In genomic region chr6:99248396-99248795, GRCm38 (mm10) we compare ENCODE assay signal across 19 mouse cellular contexts.
DNase-seq lines count a peak whose midpoint lies in the region; ATAC-seq and TF ChIP-seq lines count a peak whose summit lies in the region.
"Had no signal": no experiment of that assay in that cellular context is flagged by ENCODE, and none has a peak within 500 bp of the region (broad histone marks: within the 10 kb centered on the region; RNA-seq: fewer than 3 reads in every experiment).

No protein-coding gene starts in this region.

- dilution Hi-C loops in CH12.LX (cut with MboI; ENCODE audit: extremely low pct_ligation_motif_present, extremely low pct_unique_long_range_greater_than_20kb, low sequenced_read_pairs) = no loop called here

- H3K27ac ChIP-seq in CH12.LX (ENCODE audit: insufficient read depth, low read depth) = no peak overlapping the region
- H3K27ac ChIP-seq: forebrain, embryonic 13.5 days; hindbrain, embryonic 12.5 days had no signal

- no peak overlapping the region for H3K4me2 ChIP-seq in CH12.LX (ENCODE audit: insufficient read depth, low read depth, poor library complexity, severe bottlenecking)
- H3K4me2 ChIP-seq: forebrain, embryonic 13.5 days; heart, embryonic 12.5 days; hindbrain, embryonic 12.5 days had no signal

- no peaks in the 10 kb centered on the region; the same call in 1 of the 2 replicates for H3K79me2 ChIP-seq in CH12.LX (replicated peaks; ENCODE audit: control insufficient read depth, extremely low read depth, insufficient read depth, poor library complexity, severe bottlenecking)

- peaks cover under 1 to 10% of the 10 kb centered on the region in 2 experiments for H3K36me3 ChIP-seq in CH12.LX (replicated peaks in 1 of 2; ENCODE audit: control insufficient read depth in 1 of 2, insufficient read depth in 1 of 2, low read length in 1 of 2)
- H3K36me3 ChIP-seq: heart, embryonic 12.5 days; hindbrain, embryonic 12.5 days had no signal

- peaks cover 23 to 34% of the 10 kb centered on the region in 2 experiments for H3K4me1 ChIP-seq in CH12.LX (ENCODE audit: control insufficient read depth in 1 of 2, insufficient read depth in 2 of 2)
- H3K4me1 ChIP-seq: forebrain, embryonic 13.5 days; hindbrain, embryonic 12.5 days had no signal

- TF ChIP-seq EP300 in CH12.LX (IDR thresholded peaks at IDR 0.05; ENCODE audit: low read length) = no peak

- no peak overlapping the region for H3K9ac ChIP-seq in CH12.LX (ENCODE audit: insufficient read depth, low read depth)
- H3K9ac ChIP-seq: forebrain, embryonic 13.5 days; forebrain, postnatal 0 days; heart, embryonic 12.5 days; hindbrain, embryonic 12.5 days had no signal

- DNase-seq in B cell, adult 2 months = peak; percentile 65 to 72
- no peak for DNase-seq in CH12.LX (ENCODE audit: extremely low read depth)
- DNase-seq in layer of hippocampus, adult 8-10 months (ENCODE audit: low spot score in 2 of 2) = no peak
- no peak for DNase-seq in thymus, postnatal 36 days
- DNase-seq in layer of hippocampus, adult 9-10 months (ENCODE audit: low spot score) = no peak
- DNase-seq: adrenal gland, postnatal 10 days; cerebellum, adult 11 months; cerebellum, adult 8-10 months; cerebellum, postnatal 14 days; forebrain, postnatal 0 days; gastrocnemius, postnatal 14 days; heart, postnatal 36 days had no signal

- H3K4me3 ChIP-seq in CH12.LX (replicated peaks in 1 of 3; ENCODE audit: low read depth in 2 of 3, low read length in 2 of 3, poor library complexity in 1 of 3) = no peak overlapping the region
- H3K4me3 ChIP-seq: forebrain, embryonic 13.5 days; heart, embryonic 12.5 days; hindbrain, embryonic 12.5 days had no signal

- TF ChIP-seq CTCF in CH12.LX (conservative IDR thresholded peaks at IDR 0.05 in 1 of 2, IDR thresholded peaks at IDR 0.05 in 1 of 2; ENCODE audit: low read depth in 2 of 2, low read length in 2 of 2) = no peak

- in situ Hi-C loops in CH12.LX (cut with MboI; ENCODE audit: low pct_ligation_motif_present, low pct_unique_long_range_greater_than_20kb, low sequenced_read_pairs) = loop anchor here (5.0 kb wide), 1 partner anchor 36 kb away; no protein-coding TSS in a partner anchor

- no peak for TF ChIP-seq RAD21 in CH12.LX (IDR thresholded peaks at IDR 0.05; ENCODE audit: low read depth, low read length)

- H3K27me3 ChIP-seq in CH12.LX (replicated peaks) = no peaks in the 10 kb centered on the region
- H3K27me3 ChIP-seq: forebrain, embryonic 13.5 days; heart, embryonic 12.5 days; hindbrain, embryonic 12.5 days had no signal

- TF ChIP-seq POLR2A in CH12.LX (IDR thresholded peaks at IDR 0.05; ENCODE audit: low read depth, low read length) = no peak

- peak; percentile 52 for ATAC-seq in megakaryocyte, adult 5-6 weeks (ENCODE audit: poor library complexity, severe bottlenecking)
- peak; percentile 41 for ATAC-seq in neutrophil, adult 5-6 weeks (ENCODE audit: extremely low read depth, insufficient number of reproducible peaks, low FRiP score, poor library complexity, severe bottlenecking)
- ATAC-seq: CD4-positive, CD25-positive, alpha-beta regulatory T cell, adult 4 months; forebrain, embryonic 13.5 days; forebrain, postnatal 0 days; hindbrain, embryonic 16.5 days had no signal

- H3K9me3 ChIP-seq in CH12.LX (replicated peaks; ENCODE audit: low read length) = no peaks in the 10 kb centered on the region
- H3K9me3 ChIP-seq: forebrain, embryonic 13.5 days; heart, embryonic 12.5 days; hindbrain, embryonic 12.5 days had no signal

TF ChIP-seq in CH12.LX, 34 proteins besides CTCF, POLR2A, EP300 and RAD21:
- TF ChIP-seq MYC (IDR thresholded peaks at IDR 0.05; ENCODE audit: low read depth, low read length) = no peak
- no peak for TF ChIP-seq JUN (IDR thresholded peaks at IDR 0.05; ENCODE audit: insufficient read depth, low read depth, low read length)
- 0 out of 2 replicates have a peak, but pooled peaks have one; percentile 16 for TF ChIP-seq IRF4 (IDR thresholded peaks at IDR 0.05; ENCODE audit: low read depth, low read length)
- TF ChIP-seq ETS1 (conservative IDR thresholded peaks at IDR 0.05; ENCODE audit: low read depth, low read length) = peak; percentile 34
- TF ChIP-seq MAX (IDR thresholded peaks at IDR 0.05; ENCODE audit: low read length) = no peak
- TF ChIP-seq MEF2A (IDR thresholded peaks at IDR 0.05; ENCODE audit: borderline replicate concordance, low read depth, low read length) = 0 out of 2 replicates have a peak, but pooled peaks have one; percentile 10
- TF ChIP-seq SIN3A (IDR thresholded peaks at IDR 0.05; ENCODE audit: low read length) = 0 out of 2 replicates have a peak, but pooled peaks have one; percentile 40
- TF ChIP-seq BHLHE40 (IDR thresholded peaks at IDR 0.05; ENCODE audit: low read depth, low read length) = peak; percentile 83

Comparison
In these comparisons a context has a peak if more than half of its experiments do, and no peak if none do; other contexts are left out.
1. DNase-seq: peak in B cell, adult 2 months (2 of 2); none in CH12.LX (single experiment), layer of hippocampus, adult 8-10 months (0 of 2), thymus, postnatal 36 days (0 of 2) and layer of hippocampus, adult 9-10 months (single experiment).